Mouse (Mus musculus) CH12.LX (cell line): ENCODE results near the gene Tex12. TPM values are rescaled to one million over a fixed set of nuclear protein-coding genes. Genes with fewer than 3 reads are reported as not detected.

ENCODE experiments used
- DNase-seq: peaks from one replicate; pipeline ENCODE4 v3.0.0-alpha.2; 2013; ENCODE audit errors: extremely low read depth
- H3K27ac ChIP-seq: 2 replicates; pipeline ENCODE4 v1.5.1; 2012; ENCODE audit warnings: low read depth, mild to moderate bottlenecking, control low read depth, moderate library complexity; ENCODE audit not compliant: insufficient read depth
- H3K27me3 ChIP-seq: replicated peaks from 2 replicates; pipeline ENCODE3; 2012; ENCODE audit warnings: inconsistent platforms
- H3K36me3 ChIP-seq, 2 experiments: replicated peaks in 1 of 2; 2 replicates each; pipeline versions ENCODE3 to v1.6.1; 2012; ENCODE audit warnings: inconsistent platforms in 1 of 2, low read length in 1 of 2, mild to moderate bottlenecking in 1 of 2, mixed read lengths in 1 of 2, moderate library complexity in 1 of 2; ENCODE audit not compliant: control insufficient read depth in 1 of 2, insufficient read depth in 1 of 2
- H3K4me1 ChIP-seq, 2 experiments: 2 replicates each; pipeline ENCODE4 v1.6.1; 2012; ENCODE audit warnings: inconsistent platforms in 1 of 2, moderate library complexity in 1 of 2; ENCODE audit not compliant: insufficient read depth in 2 of 2, control insufficient read depth in 1 of 2
- H3K4me2 ChIP-seq: 2 replicates; pipeline ENCODE4 v1.6.1; 2012; ENCODE audit warnings: low read depth, mild to moderate bottlenecking, control low read depth; ENCODE audit not compliant: poor library complexity, insufficient read depth, severe bottlenecking
- H3K4me3 ChIP-seq, 3 experiments: fragments of 150-350 bp in 1 of 3; sonication (generic) in 1 of 3; replicated peaks in 1 of 3; 2 replicates each; pipeline versions ENCODE3 to v1.5.1; 2011 to 2012; ENCODE audit warnings: low read depth in 2 of 3, low read length in 2 of 3, mild to moderate bottlenecking in 2 of 3, moderate library complexity in 2 of 3, control low read depth in 1 of 3, improper control_type of control experiment in 1 of 3, inconsistent platforms in 1 of 3, mixed read lengths in 1 of 3; ENCODE audit not compliant: poor library complexity in 1 of 3
- H3K79me2 ChIP-seq: replicated peaks from 2 replicates; pipeline ENCODE4 v1.6.1; 2012; ENCODE audit warnings: mild to moderate bottlenecking, moderate library complexity; ENCODE audit not compliant: control insufficient read depth, poor library complexity, insufficient read depth, severe bottlenecking; ENCODE audit errors: extremely low read depth
- H3K9ac ChIP-seq: 2 replicates; pipeline ENCODE4 v1.6.1; 2012; ENCODE audit warnings: low read depth, mild to moderate bottlenecking, control low read depth, moderate library complexity; ENCODE audit not compliant: insufficient read depth
- H3K9me3 ChIP-seq: replicated peaks from 2 replicates; pipeline ENCODE3; 2012; ENCODE audit warnings: low read length, inconsistent platforms, mixed read lengths
- CHD1 ChIP-seq: IDR thresholded peaks from 2 replicates; pipeline ENCODE4 v1.6.1; 2012; ENCODE audit warnings: low read depth, low read length, improper control_type of control experiment, inconsistent platforms
- CHD2 ChIP-seq: IDR thresholded peaks from 2 replicates; pipeline ENCODE4 v1.6.1; 2011; ENCODE audit warnings: low read length, improper control_type of control experiment
- EP300 ChIP-seq: IDR thresholded peaks from 2 replicates; pipeline ENCODE4 v1.6.1; 2011; ENCODE audit warnings: low read length, improper control_type of control experiment
- ETS1 ChIP-seq: conservative IDR thresholded peaks from 2 replicates; pipeline ENCODE4 v1.6.1; 2012; ENCODE audit warnings: low read depth, mild to moderate bottlenecking, inconsistent platforms, low read length, improper control_type of control experiment, moderate library complexity
- KAT2A ChIP-seq: IDR thresholded peaks from 2 replicates; pipeline ENCODE4 v1.6.1; 2012; ENCODE audit warnings: low read length, improper control_type of control experiment, inconsistent platforms; ENCODE audit not compliant: insufficient replicate concordance
- MYC ChIP-seq: IDR thresholded peaks from 2 replicates; pipeline ENCODE4 v1.6.1; 2011; ENCODE audit warnings: low read depth, mild to moderate bottlenecking, improper control_type of control experiment, low read length
- NRF1 ChIP-seq: IDR thresholded peaks from 2 replicates; pipeline ENCODE4 v1.6.1; 2014; ENCODE audit warnings: low read depth, mild to moderate bottlenecking, inconsistent platforms, low read length, improper control_type of control experiment, moderate library complexity
- PAX5 ChIP-seq: IDR thresholded peaks from 2 replicates; pipeline ENCODE4 v1.6.1; 2012; ENCODE audit warnings: low read length, inconsistent platforms, mixed read lengths
- POLR2AphosphoS2 ChIP-seq: IDR thresholded peaks from 2 replicates; pipeline ENCODE4 v1.6.1; 2011; ENCODE audit warnings: low read depth, low read length, improper control_type of control experiment
- SIN3A ChIP-seq: IDR thresholded peaks from 2 replicates; pipeline ENCODE4 v1.6.1; 2012; ENCODE audit warnings: low read length, improper control_type of control experiment, inconsistent platforms
- SMC3 ChIP-seq: IDR thresholded peaks from 2 replicates; pipeline ENCODE4 v1.6.1; 2011; ENCODE audit warnings: low read depth, low read length, improper control_type of control experiment
- USF1 ChIP-seq: IDR thresholded peaks from 2 replicates; pipeline ENCODE4 v1.6.1; 2014; ENCODE audit warnings: low read depth, mild to moderate bottlenecking, inconsistent platforms, low read length, improper control_type of control experiment
- ZMIZ1 ChIP-seq: IDR thresholded peaks from 2 replicates; pipeline ENCODE4 v1.6.1; 2012; ENCODE audit warnings: low read depth, mild to moderate bottlenecking, inconsistent platforms, low read length, improper control_type of control experiment
- ZNF384 ChIP-seq: IDR thresholded peaks from 2 replicates; pipeline ENCODE4 v1.6.1; 2012; ENCODE audit warnings: low read depth, low read length, improper control_type of control experiment, inconsistent platforms
- dilution Hi-C: fragments of 300-500 bp; cut with MboI; formaldehyde crosslinking; loops from 2 replicates; pipeline ENCODE4 v1.14.3; 2020; ENCODE audit warnings: low sequenced_read_pairs; ENCODE audit not compliant: extremely low pct_unique_long_range_greater_than_20kb, extremely low pct_ligation_motif_present
- in situ Hi-C: fragments of 300-500 bp; cut with MboI; formaldehyde crosslinking; loops from 3 replicates; pipeline ENCODE4 v1.14.3; 2019; ENCODE audit warnings: low sequenced_read_pairs, low pct_ligation_motif_present, low pct_unique_long_range_greater_than_20kb, mixed read lengths
- polyA plus RNA-seq: library from polyadenylated mRNA; unstranded; fragments of >175 nt; gene quantifications from 2 replicates; pipeline ENCODE4 v1.2.1, GENCODE M21; 2012; ENCODE audit warnings: low read depth; ENCODE audit not compliant: insufficient read length
- total RNA-seq, 2 experiments: library from RNA; depleted of rRNA; stranded (reverse); fragments of 300-350 nt in 1 of 2; fragments of >200 nt in 1 of 2; gene quantifications; 2 replicates each; pipeline ENCODE4 v1.2.3; 2012 to 2014

The Tex12 gene
- total and polyA plus RNA-seq, 3 experiments, result not detected

DNA sequence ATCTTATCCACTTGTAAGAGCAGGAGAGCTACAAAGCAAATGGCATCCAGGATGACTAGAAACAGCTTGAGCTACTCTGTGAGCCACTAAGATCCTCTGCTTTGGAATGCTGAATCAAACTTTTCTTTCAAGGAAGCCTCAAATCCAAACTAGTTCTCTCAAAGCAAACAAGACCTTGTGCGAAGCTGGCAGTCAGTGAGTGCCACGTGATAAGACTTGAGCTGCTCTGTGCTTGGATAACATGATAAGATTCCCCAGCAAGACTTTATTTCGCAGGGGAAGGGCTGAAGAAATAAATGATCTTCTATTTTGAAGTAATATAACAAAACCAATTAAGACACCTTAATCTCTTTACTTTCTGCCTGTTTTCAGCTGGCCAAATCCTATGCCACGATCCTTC lies 4.8 kb upstream of the Tex12 start:
- no peaks in the 10 kb centered on the region for H3K36me3 ChIP-seq
- in situ Hi-C loops, result no loop called here
- H3K4me1 ChIP-seq, result no peaks in the 10 kb centered on the region
- H3K27ac ChIP-seq, result no peak overlapping the region
- H3K79me2 ChIP-seq, result no peaks in the 10 kb centered on the region
- no peak for TF ChIP-seq CHD1
- no peak for DNase-seq
- H3K4me2 ChIP-seq, result no peak overlapping the region
- no peaks in the 10 kb centered on the region for H3K27me3 ChIP-seq
- no peak overlapping the region for H3K9ac ChIP-seq
- H3K4me3 ChIP-seq, result no peak overlapping the region
- dilution Hi-C loops, result no loop called here
- peaks cover 2% of the 10 kb centered on the region for H3K9me3 ChIP-seq

- no peaks in the 10 kb centered on the region for H3K4me1 ChIP-seq
- H3K27ac ChIP-seq, result no peak overlapping the region
- H3K4me3 ChIP-seq, result no peak overlapping the region
- H3K9me3 ChIP-seq, result peaks cover 4% of the 10 kb centered on the region
- dilution Hi-C loops (no loop called here), in situ Hi-C loops (no loop called here)
- H3K79me2 ChIP-seq, result no peaks in the 10 kb centered on the region
- peaks cover 2% of the 10 kb centered on the region for H3K27me3 ChIP-seq
- TF ChIP-seq PAX5, result no peak
- no peak for TF ChIP-seq NRF1
- no peak for TF ChIP-seq KAT2A
- TF ChIP-seq POLR2AphosphoS2, result no peak
- no peak for TF ChIP-seq ZMIZ1
- DNase-seq, result no peak
- H3K4me2 ChIP-seq, result no peak overlapping the region
- no peak overlapping the region for H3K9ac ChIP-seq
- no peaks in the 10 kb centered on the region for H3K36me3 ChIP-seq
Measured at GRCm38 (mm10) chr9:50565173-50565572, 4.0 kb upstream of the Tex12 start.

- no peak overlapping the region for H3K27ac ChIP-seq
- no peak overlapping the region for H3K4me3 ChIP-seq
- H3K36me3 ChIP-seq, result no peaks in the 10 kb centered on the region
- no peaks in the 10 kb centered on the region for H3K79me2 ChIP-seq
- H3K9ac ChIP-seq, result no peak overlapping the region
- dilution Hi-C loops, result no loop called here
- H3K4me2 ChIP-seq, result no peak overlapping the region
- in situ Hi-C loops, result no loop called here
- peaks cover 4% of the 10 kb centered on the region for H3K9me3 ChIP-seq
- peaks cover 2% of the 10 kb centered on the region for H3K27me3 ChIP-seq
- H3K4me1 ChIP-seq, result no peaks in the 10 kb centered on the region
- DNase-seq, result no peak
- TF ChIP-seq ETS1, result no peak
- no peak for TF ChIP-seq USF1
- no peak for TF ChIP-seq SMC3
- no peak for TF ChIP-seq MYC
- TF ChIP-seq ZMIZ1, result no peak
- no peak for TF ChIP-seq CHD2
- no peak for TF ChIP-seq EP300
- TF ChIP-seq SIN3A, result no peak
- TF ChIP-seq ZNF384, result no peak
Measured at GRCm38 (mm10) chr9:50561918-50562360, 814 bp upstream of the Tex12 start.
